Mouse (Mus musculus) G1E (cell line): ENCODE data around the gene Gm17655. TPM values are rescaled to one million over a fixed set of nuclear protein-coding genes. Genes with fewer than 3 reads are reported as not detected.

ENCODE experiments used
- ATAC-seq: 2 replicates; pipeline ENCODE4 v1.8.0; 2016; ENCODE audit warnings: mild to moderate bottlenecking; ENCODE audit not compliant: insufficient number of reproducible peaks, poor library complexity, low FRiP score, severe bottlenecking; ENCODE audit errors: extremely low read depth
- DNase-seq: peaks from one replicate; pipeline ENCODE4 v3.0.0; 2012; ENCODE audit warnings: low spot score
- H3K27me3 ChIP-seq: 2 replicates; pipeline ENCODE4 v1.6.1; 2012; ENCODE audit warnings: mild to moderate bottlenecking, low read length, inconsistent platforms; ENCODE audit not compliant: insufficient read depth
- H3K36me3 ChIP-seq: replicated peaks from 2 replicates; pipeline ENCODE3; 2012; ENCODE audit warnings: mild to moderate bottlenecking, inconsistent platforms
- H3K4me1 ChIP-seq: 2 replicates; pipeline ENCODE4 v1.6.1; 2012; ENCODE audit warnings: low read depth, low read length, inconsistent platforms, mixed read lengths; ENCODE audit not compliant: insufficient read depth
- H3K4me3 ChIP-seq: 2 replicates; pipeline ENCODE4 v1.5.1; 2012; ENCODE audit warnings: low read depth, mild to moderate bottlenecking, inconsistent platforms, low read length, moderate library complexity, mixed read lengths
- H3K9me3 ChIP-seq: replicated peaks from 2 replicates; pipeline ENCODE4 v1.6.1; 2012; ENCODE audit warnings: inconsistent platforms
- CTCF ChIP-seq: IDR thresholded peaks from 2 replicates; pipeline ENCODE4 v1.5.1; 2012; ENCODE audit warnings: low read depth, low read length, inconsistent platforms, mixed read lengths
- GATA1 ChIP-seq: IDR thresholded peaks from 2 replicates; pipeline ENCODE4 v1.6.1; 2012; ENCODE audit warnings: borderline replicate concordance, low read length, inconsistent platforms, mixed read lengths
- GATA2 ChIP-seq: IDR thresholded peaks from 2 replicates; pipeline ENCODE4 v1.6.1; 2012; ENCODE audit warnings: low read depth, low read length, inconsistent platforms, borderline replicate concordance
- POLR2AphosphoS5 ChIP-seq: IDR thresholded peaks from 2 replicates; pipeline ENCODE4 v1.6.1; 2012; ENCODE audit warnings: low read depth, low read length, inconsistent platforms; ENCODE audit not compliant: insufficient replicate concordance
- TAL1 ChIP-seq: conservative IDR thresholded peaks from 2 replicates; pipeline ENCODE4 v1.6.1; 2012; ENCODE audit warnings: low read depth, low read length, inconsistent platforms, mixed read lengths
- polyA plus RNA-seq: library from polyadenylated mRNA; stranded (reverse); fragments of >175 nt; gene quantifications from 2 replicates; pipeline ENCODE4 v1.2.3, GENCODE M21; 2012
- total RNA-seq, 2 experiments: library from RNA; stranded (forward) in 1 of 2; stranded (reverse) in 1 of 2; fragments of 200-1000 nt in 1 of 2; fragments of >200 nt in 1 of 2; fragmentation: Nextera tagmentation in 1 of 2; gene quantifications; 2 replicates each; pipeline ENCODE4 v1.2.3; 2014 to 2017

The Gm17655 gene
- total and polyA plus RNA-seq, 3 experiments, result 0.14 to 49.1 (median 16.0) TPM

DNA sequence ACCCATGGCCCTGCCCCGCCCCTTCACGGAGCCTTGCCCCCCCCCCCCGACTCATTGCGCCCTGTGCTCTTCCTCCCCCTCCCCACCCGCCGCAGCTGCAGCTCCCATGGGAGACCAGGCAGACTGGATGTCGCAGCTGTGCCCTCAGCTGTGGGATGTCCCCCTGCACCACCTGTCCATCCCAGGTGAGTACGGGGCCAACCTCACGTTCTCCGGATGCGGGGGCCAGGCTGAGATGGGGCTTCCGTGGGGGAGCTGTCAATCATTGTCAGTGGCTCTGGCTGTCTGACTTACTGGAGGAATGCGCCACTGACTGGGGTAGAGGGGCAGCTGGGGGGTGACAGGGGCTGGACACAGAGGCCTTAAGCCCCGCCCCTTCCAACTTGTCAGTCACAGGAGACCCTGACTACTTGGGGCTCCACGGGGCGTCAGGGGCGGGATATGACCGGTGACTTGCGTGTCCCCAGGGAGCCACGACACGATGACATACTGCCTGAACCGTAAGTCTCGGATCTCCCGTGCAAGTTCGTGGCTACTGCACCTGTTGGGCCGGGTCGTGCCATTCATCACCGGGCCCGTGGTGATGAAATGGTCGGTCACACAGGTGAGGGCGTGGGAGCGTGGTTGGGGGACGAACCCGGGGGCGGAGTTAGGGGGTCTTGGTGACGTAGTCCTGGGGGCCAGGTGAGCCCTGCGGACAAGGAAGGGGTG lies 28.8 kb upstream of the Gm17655 start:
- peaks cover 46% of the 10 kb centered on the region for H3K36me3 ChIP-seq
- TF ChIP-seq POLR2AphosphoS5, result no peak
- no peak for TF ChIP-seq GATA2
- no peak for TF ChIP-seq GATA1
- no peak for TF ChIP-seq TAL1
- TF ChIP-seq CTCF, result no peak
- DNase-seq (no peak), ATAC-seq (no peak)
- peaks cover 42% of the 10 kb centered on the region for H3K4me1 ChIP-seq
- no peak overlapping the region for H3K4me3 ChIP-seq
- H3K9me3 ChIP-seq, result peaks cover 44% of the 10 kb centered on the region
- peaks cover 4% of the 10 kb centered on the region; the same call in 1 of the 2 replicates for H3K27me3 ChIP-seq

GRCm38 (mm10) chr5:110099656-110100580 lies 27.6 kb upstream of the Gm17655 start, which contains the start of gene Plcxd1:
Gene Plcxd1, plus strand, starts transcription at chr5:110099969.
- no peak for TF ChIP-seq TAL1
- no peak for TF ChIP-seq GATA1
- TF ChIP-seq GATA2, result no peak
- no peak for TF ChIP-seq POLR2AphosphoS5
- TF ChIP-seq CTCF, result no peak
- 0 out of 2 replicates have a peak within 1 kb of the TSS, but pooled peaks have one; percentile 3 for H3K4me3 ChIP-seq
- peaks cover 4% of the 10 kb centered on the region; the same call in 1 of the 2 replicates for H3K27me3 ChIP-seq
- no peak for DNase-seq
- H3K36me3 ChIP-seq, result peaks cover 34% of the 10 kb centered on the region
- no peak for ATAC-seq
- H3K4me1 ChIP-seq, result peaks cover 39% of the 10 kb centered on the region
- peaks cover 35% of the 10 kb centered on the region for H3K9me3 ChIP-seq

- TF ChIP-seq GATA1 (no peak), CTCF (no peak), TAL1 (no peak), GATA2 (no peak), POLR2AphosphoS5 (no peak)
- ATAC-seq (no peak), DNase-seq (no peak)
- peaks cover 4% of the 10 kb centered on the region; the same call in 1 of the 2 replicates for H3K27me3 ChIP-seq
- no peak overlapping the region for H3K4me3 ChIP-seq
- H3K4me1 ChIP-seq, result peaks cover 36% of the 10 kb centered on the region
- peaks cover 27% of the 10 kb centered on the region for H3K9me3 ChIP-seq
- H3K36me3 ChIP-seq, result peaks cover 25% of the 10 kb centered on the region
Observed at GRCm38 (mm10) chr5:110098991-110099477, 26.7 kb upstream of the Gm17655 start.

DNA sequence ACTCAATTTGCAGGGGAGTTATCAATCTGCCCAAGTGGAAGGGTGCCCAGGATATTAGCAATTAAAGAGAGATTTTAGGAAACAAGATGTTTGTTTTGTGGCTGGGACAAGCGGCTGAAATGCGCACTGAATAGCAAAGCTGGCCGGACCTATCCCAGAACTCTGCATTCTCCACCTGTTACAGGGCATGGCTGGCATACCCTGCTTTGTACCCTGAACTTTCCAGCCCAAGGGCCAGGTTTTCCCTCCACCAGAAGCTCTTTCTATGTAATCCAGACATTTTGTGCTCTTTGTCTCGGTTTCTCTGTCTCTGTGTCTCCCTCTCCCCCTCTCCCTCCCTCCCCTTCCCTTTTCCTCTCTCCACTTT lies 22.5 kb upstream of the Gm17655 start:
- H3K4me1 ChIP-seq, result peaks cover 22% of the 10 kb centered on the region
- peaks cover 3% of the 10 kb centered on the region for H3K36me3 ChIP-seq
- no peaks in the 10 kb centered on the region for H3K9me3 ChIP-seq
- DNase-seq, result no peak
- no peak for TF ChIP-seq GATA1
- no peak for TF ChIP-seq POLR2AphosphoS5
- no peak for TF ChIP-seq GATA2
- no peak for TF ChIP-seq TAL1
- TF ChIP-seq CTCF, result no peak
- ATAC-seq, result 0 out of 2 replicates have a peak, but pooled peaks have one; percentile 12
- peak overlapping the region; percentile 73 for H3K4me3 ChIP-seq
- H3K27me3 ChIP-seq, result peaks cover under 1% of the 10 kb centered on the region; the same call in 1 of the 2 replicates

DNA sequence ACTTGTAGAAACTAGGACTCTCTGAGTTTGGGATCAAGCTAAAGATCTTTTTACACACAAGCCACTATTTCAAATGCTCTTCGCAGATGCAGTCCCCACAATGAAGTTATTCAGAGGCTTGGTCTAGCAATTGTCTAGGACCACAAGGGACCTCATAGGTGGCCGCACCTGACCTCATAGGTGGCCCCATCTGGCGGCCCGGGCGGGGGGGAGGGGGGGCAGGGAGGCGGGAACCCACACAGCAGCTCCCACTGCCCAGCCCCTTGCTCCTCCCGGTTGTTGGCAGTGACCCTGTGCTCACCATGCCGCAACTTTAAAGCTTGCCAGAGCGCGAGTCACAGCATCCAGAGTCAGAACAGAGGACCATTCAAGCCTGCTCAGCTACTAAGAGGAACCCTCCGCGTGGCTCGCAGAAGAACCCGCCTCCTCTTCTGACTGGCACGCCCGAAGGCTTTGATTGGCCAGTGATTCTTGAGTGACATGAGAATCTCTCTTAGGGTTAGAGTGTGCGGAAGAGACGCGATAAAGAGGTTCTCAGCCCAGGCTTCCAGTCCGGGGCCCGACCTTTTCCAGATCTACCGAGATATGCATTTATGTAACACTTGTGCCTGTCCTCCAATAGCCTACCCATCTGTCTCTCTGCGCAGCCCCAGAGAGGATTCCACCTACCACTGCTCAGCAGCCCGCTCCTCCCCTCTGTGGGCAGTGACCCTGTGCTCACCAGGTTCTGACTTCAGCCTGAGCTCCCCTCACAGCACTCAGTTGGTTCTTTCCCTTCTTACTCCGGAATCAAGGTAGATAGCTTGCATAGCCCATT lies 21.9 kb upstream of the Gm17655 start, which contains the start of gene Gm35315:
TSS of gene Gm35315 (minus strand) at position 391 of the 817 bp plus-strand sequence.
- Histone ChIP-seq H3K4me1 (peaks cover 17% of the 10 kb centered on the region), H3K9me3 (no peaks in the 10 kb centered on the region), H3K36me3 (peaks cover 3% of the 10 kb centered on the region), H3K27me3 (no peaks in the 10 kb centered on the region), H3K4me3 (peak within 1 kb of the TSS; percentile 73)
- no peak for TF ChIP-seq GATA2
- TF ChIP-seq CTCF, result no peak
- TF ChIP-seq POLR2AphosphoS5, result no peak
- no peak for TF ChIP-seq GATA1
- TF ChIP-seq TAL1, result no peak
- DNase-seq (peak; percentile 79), ATAC-seq (peak; percentile 96)
